Mouse (Mus musculus) lung, postnatal 14 days (tissue): ENCODE measurements at regions not wholly inside any gene's neighbourhood (a gene's known extent, or its start where the extent isn't known, plus 50 kb on each side); places are given as distances from the start of the nearest gene placed in this dataset.
A peak's percentile ranks its signal among the peaks of the same experiment; 100 is the strongest.

Source experiments
- DNase-seq: peaks from one replicate; pipeline ENCODE4 v3.0.0; 2021

- no peak for DNase-seq
Observed at GRCm38 (mm10) chr7:118042914-118043313, 73.1 kb downstream of the Rps15a start.

DNA sequence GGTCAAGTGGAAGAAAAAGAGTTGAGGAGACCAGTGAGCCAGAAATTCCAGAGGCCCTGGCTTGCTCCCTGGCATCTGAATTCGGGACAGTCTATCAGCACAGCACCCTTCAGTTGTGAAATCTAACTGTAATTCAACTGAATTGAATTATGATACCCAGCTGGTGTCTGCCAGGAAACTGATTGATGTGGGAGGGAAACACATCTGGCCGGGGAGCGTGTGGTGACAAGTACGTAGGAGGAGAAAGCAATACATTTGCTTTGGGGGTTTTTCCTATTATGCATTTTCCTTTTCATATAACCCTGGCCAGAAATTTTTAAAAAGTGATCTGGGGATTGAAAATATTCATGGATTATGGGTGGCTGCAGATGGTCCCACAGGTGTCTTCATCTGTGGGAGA lies 76.1 kb downstream of the Rps15a start:
- DNase-seq = no peak

DNA sequence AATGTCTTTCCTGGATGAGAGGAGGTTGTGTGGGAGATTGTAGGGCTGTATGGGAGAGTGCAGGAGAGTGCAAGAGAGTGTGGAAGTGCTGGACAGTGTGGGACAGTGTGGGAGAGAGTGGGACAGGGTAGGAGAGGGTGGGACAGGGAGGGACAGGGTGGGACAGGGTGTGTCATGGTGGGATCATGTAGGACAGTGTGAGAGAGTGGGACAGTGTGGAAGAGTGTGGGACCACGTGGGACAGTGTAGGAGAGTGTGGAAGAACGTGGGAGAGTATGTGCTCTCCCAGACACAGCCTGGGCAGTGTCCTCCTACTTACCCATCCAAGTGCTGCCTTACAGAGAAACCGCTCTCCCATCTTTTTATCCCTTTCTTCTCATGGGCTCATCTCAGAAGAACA lies 78.9 kb downstream of the Rps15a start:
- DNase-seq = no peak

DNA sequence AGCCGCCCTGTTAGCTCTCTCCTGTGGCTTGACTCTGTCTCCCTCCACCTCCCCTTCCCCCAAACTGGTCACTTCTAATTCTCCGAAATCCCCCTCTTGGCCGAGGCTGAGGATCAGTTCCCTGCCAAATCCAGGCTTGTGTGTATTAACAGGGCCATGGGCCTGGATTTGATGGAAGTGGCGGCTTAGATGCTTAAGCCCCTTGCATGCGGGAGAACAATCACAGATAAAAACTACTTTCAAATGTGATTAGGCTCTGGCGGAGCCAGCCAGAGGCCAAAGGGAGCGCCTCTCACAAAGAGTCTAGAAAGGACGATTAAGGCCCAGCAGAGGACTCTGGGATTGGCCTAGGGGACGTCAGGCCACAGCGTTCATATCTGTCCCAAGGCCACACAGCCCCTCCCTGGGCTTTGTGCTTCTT lies 89.9 kb downstream of the Rps15a start:
- no peak for DNase-seq

DNA sequence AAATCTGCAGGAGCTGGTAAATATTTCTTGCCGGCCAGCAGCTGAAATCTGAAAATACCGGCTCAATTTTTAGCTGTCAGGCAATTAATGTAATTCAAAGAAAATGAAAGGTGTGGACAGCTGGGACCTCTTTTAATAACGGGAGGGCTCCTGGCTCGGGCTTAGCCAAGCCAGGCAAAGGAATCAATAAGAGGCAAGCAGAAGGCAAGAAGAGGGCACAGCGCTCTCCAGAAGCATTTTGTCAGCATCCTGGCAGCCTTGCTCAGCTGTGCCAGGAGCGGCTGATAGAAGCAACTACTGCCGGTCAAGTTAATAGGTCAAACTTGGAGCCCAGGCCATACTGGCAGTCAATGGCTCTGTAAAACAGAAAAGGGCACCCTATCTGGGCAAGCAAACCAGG lies 111.4 kb downstream of the Rps15a start:
- no peak for DNase-seq

GRCm38 (mm10) chr7:118001881-118002280 lies 114.1 kb downstream of the Rps15a start:
- DNase-seq = no peak

DNA sequence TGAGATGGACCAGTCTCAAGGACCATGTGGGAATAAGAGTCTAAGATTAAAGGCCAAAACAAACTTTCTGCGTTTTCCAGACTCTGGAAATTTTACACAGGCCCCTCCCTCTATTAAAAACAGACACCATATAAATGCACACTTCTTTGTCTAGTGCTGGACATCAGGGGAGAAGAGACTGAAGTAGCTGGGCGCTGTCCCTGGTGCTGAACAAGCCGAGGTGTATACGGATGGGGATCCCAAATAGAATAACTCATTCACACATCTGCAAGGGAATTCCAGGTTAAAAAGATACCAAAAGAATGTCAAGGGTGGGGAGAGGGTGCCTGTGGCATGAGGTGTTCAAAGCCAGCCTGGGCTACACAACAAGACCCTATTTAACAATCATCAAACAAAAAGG lies 114.9 kb downstream of the Rps15a start:
- DNase-seq = peak; percentile 70

- no peak for DNase-seq
Observed at GRCm38 (mm10) chr7:117982177-117982576, 133.8 kb downstream of the Rps15a start.

DNA sequence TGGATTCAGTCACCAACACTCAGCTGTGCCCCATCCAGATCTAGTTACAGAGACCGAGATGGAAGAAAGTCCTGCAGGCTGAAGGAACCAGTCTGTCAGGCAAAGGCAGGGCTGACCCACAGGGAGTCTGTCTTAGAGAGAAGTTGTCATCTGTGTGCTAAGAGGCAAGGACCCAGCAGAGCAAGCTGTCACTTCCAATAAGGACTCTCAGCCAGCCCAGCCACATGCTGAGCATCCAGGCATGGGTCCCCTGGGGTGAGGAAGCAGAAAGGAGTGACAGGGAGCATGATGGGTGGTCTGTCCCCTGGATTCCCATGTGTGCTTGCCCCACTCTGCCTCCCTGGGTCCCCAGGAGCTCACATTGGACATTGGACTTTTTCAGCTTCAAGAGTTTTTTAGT lies 144.8 kb downstream of the Rps15a start:
- no peak for DNase-seq

GRCm38 (mm10) chr7:117943435-117943834 lies 172.6 kb downstream of the Rps15a start:
- DNase-seq = no peak

GRCm38 (mm10) chr7:117939618-117940017 lies 176.4 kb downstream of the Rps15a start:
- no peak for DNase-seq

- no peak for DNase-seq
Observed at GRCm38 (mm10) chr7:117934908-117935307, 181.1 kb downstream of the Rps15a start.

- DNase-seq = no peak
Observed at GRCm38 (mm10) chr7:117931234-117931895, 184.6 kb downstream of the Rps15a start.

DNA sequence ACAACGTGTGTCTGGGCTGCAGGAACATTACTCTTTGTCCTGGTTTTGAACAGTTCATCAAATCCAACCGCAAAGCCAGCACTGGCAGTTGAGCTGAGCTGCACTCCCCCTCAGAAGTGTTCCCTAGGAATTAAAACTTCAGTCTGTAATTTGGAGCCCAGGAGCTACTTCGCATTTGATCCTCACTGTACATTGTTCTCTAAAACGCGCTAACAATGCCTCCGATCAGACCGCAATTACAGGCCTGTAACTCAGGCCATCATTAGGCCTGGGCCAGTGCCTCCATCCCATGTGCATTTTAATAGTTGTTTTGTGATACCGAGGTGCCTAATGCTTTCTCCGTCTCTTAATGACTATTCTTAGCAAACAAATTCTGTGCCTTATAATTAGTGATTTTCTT lies 185.6 kb downstream of the Rps15a start:
- no peak for DNase-seq

- no peak for DNase-seq
Observed at GRCm38 (mm10) chr7:117926396-117926795, 189.6 kb downstream of the Rps15a start.

- no peak for DNase-seq
Observed at GRCm38 (mm10) chr7:117922270-117922669, 193.7 kb downstream of the Rps15a start.

DNA sequence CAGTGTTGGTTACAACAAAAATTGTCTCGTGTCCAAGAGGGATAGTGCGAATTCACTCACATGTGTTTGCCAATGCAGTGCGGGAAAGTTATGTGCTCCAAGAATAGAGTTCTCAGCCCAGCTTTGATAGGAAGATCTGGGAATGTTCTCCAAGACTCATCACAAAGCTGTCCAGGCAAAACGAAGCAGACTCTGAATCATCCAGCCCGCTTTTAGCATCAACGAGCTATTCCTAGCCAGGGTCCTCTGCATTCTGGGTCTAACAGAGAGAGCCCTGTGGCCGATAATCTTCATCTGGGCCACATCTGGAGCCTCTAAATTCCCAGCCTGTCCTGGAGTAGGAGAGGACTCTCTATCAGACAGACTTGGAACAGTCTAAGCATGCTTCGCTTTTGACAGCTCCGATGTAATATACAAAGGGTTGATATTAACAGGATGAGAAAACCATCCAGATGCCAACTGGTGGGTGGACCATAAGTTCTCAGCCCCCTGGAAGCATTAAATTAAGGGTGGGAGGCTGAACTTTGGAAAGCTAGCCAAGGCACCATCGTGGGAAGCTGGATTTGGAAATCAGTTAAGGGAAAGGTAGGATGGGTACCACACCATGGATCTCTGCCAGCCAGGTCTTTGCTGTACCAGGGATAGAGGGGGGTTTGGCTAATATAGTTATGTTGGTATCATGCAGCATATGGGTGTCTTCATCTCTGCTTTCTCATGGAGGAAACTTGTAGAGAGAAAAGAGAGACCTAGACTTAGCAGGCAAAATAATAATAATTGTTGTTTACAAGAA lies 197.6 kb downstream of the Rps15a start:
- no peak for DNase-seq

DNA sequence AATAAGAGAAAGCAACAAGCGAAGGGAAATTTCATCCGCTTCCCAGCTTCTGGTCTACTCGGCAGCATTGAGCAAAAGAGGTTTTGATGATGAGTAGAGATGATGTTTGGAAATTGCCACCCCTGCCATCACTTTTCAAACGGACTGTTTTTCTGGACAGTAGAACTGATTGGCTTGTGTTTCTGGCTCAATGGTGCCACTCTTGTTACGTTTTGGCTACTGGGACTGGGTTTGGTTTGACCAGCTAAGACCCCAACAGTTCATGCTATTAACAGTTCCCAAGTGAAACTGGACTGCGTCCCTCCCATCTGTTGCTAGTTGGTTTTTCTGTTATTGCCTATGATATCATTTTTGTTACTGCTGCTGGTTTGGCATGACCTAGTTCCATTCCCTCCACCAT lies 199.1 kb downstream of the Rps15a start:
- DNase-seq = no peak

DNA sequence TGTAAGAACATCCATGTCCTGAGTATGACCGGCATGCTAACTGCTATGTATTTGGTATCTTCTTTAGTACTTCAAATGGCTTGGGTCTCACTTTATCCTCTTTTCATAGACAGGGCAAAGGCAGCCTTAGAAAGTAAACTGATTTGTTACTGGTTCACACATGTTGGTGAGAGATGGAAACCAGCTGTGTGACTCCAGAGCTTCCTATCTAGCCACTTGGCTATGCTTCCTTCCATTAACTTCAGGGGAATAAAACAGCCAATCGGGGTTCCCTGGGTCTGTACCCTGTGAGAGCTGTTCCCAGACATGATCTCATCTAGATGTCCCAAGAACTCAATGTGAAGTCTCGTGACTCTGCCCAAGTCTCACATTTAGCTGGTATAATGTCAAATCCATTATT lies 203.5 kb downstream of the Rps15a start:
- no peak for DNase-seq

DNA sequence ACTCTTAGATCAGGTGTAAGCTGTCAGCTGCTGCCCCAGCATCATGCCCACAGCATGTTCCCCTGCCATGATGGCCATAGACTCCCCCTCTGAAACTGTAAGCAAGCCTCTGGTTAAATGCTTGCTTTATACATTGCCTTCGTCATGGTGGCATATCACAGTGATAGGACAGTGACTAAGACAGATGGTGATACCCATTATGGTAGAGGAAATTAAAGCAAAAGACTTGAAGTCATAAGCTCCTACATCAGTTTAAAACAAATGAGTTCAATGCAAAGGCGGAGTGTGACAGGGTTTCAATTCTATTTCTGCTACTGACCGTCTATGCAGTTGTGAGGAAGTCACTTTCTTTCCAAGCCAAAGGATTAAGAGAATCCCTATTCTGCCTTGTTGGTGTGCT lies 204.9 kb downstream of the Rps15a start:
- DNase-seq = no peak

DNA sequence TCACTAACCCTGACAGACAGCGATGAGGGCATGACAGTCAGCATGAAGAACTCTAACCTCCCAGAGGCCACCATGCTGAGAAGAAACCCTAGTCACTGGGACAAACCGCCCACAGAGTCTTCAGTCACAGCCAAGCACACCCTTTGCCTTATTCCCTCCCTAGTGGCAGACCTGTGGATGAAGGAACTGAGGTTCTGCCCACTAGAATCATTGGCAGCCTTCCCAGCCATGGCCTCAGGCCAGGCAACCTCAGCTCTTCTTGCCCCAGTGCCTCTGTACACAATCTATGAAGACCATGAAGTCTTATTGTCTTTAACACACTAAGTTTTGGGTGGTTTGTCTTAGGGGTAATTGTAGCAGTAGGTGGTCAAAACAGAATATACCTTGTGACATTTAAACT lies 219.5 kb downstream of the Rps15a start:
- DNase-seq = peak; percentile 3

- no peak for DNase-seq
Observed at GRCm38 (mm10) chr7:117887288-117887687, 228.7 kb downstream of the Rps15a start.

DNA sequence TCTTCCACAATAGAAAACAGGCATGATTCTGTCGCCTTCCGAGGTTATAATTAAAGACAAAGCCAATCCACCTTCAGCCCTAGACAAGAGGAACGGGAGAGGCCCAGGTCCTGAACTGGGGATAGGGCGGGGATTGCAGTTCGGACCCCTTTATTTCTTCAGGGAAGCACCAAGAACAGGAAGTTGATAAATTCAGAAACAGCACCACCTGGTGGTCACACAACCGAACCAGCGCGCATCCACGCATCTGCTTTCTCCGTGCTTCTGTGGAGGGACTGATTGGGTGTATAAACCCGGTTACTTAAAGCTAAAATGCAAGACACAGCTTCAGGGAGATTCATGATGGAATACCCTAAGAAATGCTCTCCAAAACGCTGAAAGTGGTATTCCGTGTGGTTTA lies 233.2 kb downstream of the Rps15a start:
- peak; percentile 80 for DNase-seq

DNA sequence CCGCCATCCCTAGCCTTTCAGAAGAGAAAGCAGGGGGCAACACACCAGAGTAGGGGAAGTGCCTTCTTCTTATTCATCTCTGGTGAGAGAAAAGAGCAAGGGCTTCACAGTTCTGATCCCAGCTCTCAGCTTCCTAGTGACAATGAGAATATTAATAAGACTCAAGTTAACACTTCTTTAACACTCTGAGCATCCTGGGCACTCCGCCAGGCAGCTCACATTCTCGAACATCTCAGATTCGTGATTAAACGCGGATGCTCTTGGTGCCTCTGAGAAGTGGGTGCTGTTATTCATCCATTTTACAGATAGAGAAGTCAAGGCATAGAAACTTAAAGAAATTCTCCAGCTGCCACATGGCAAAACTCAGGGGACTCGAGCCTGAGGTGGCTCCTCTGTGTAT lies 237.1 kb downstream of the Rps15a start:
- no peak for DNase-seq

GRCm38 (mm10) chr7:117875241-117875640 lies 240.7 kb downstream of the Rps15a start:
- DNase-seq = no peak
